Mouse (Mus musculus) cerebellum, adult 2 months (tissue): Measurements from ENCODE around the gene Fn3krp. TPM values are rescaled to one million over a fixed set of nuclear protein-coding genes. Genes with fewer than 3 reads are reported as not detected.

Experiments used
- DNase-seq, 2 experiments: peaks; one replicate each; pipeline ENCODE4 v3.0.0; 2021
- H3K27ac ChIP-seq: fragments of 200-500 bp; 2 replicates; pipeline ENCODE4 v1.5.1; 2012; ENCODE audit warnings: low read length, control low read depth, inconsistent platforms; ENCODE audit not compliant: insufficient read depth
- H3K27me3 ChIP-seq: fragments of 200-500 bp; 2 replicates; pipeline ENCODE4 v1.6.1; 2012; ENCODE audit warnings: inconsistent platforms, mild to moderate bottlenecking, low read length, moderate library complexity; ENCODE audit not compliant: control insufficient read depth, insufficient read depth
- H3K4me1 ChIP-seq: fragments of 200-500 bp; 2 replicates; pipeline ENCODE4 v1.6.1; 2011; ENCODE audit warnings: low read length; ENCODE audit not compliant: control insufficient read depth, insufficient read depth
- H3K4me3 ChIP-seq: fragments of 200-500 bp; replicated peaks from 2 replicates; pipeline ENCODE3; 2011; ENCODE audit warnings: mild to moderate bottlenecking, low read depth, low read length, control low read depth; ENCODE audit not compliant: insufficient read depth
- CTCF ChIP-seq: fragments of 200-500 bp; IDR thresholded peaks from 2 replicates; pipeline ENCODE4 v1.5.1; 2011; ENCODE audit warnings: low read depth, mild to moderate bottlenecking, control low read depth, low read length, moderate library complexity, borderline replicate concordance; ENCODE audit not compliant: insufficient read depth
- POLR2A ChIP-seq: fragments of 200-500 bp; IDR thresholded peaks from 2 replicates; pipeline ENCODE4 v1.6.1; 2011; ENCODE audit warnings: low read length, control low read depth, borderline replicate concordance; ENCODE audit not compliant: insufficient read depth
- WGBS: fragments of 180-500 bp; shearing (Covaris S2); methylation state at CpG from one replicate; pipeline ENCODE4 v1.1.7; 2018; 5-methylcytosine and 5-hydroxymethylcytosine counted together
- polyA plus RNA-seq: library from polyadenylated mRNA; depleted of rRNA; stranded (reverse); fragments of >200 nt; gene quantifications from 2 replicates; pipeline ENCODE4 v1.2.3, GENCODE M21; 2012

Fn3krp gene
- polyA plus RNA-seq, 1 experiment: 37.7 TPM

GRCm38 (mm10) chr11:121421553-121422173, 462 bp downstream of the Fn3krp start:
- peak overlapping the region; percentile 53; the same call in 1 of the 2 replicates for H3K27ac ChIP-seq
- under 1% methylated on average over 28 of the region's 28 CpGs for WGBS
- DNase-seq: no peak

GRCm38 (mm10) chr11:121433397-121433796, 12.2 kb downstream of the Fn3krp start:
- TF ChIP-seq CTCF (no peak), POLR2A (no peak)
- Histone ChIP-seq H3K27ac (0 out of 2 replicates have a peak overlapping the region, but pooled peaks have one; percentile 17), H3K4me3 (no peak overlapping the region), H3K4me1 (peaks cover 10% of the 10 kb centered on the region), H3K27me3 (no peaks in the 10 kb centered on the region)
- DNase-seq: no peak
- WGBS: 62% methylated on average over 4 of the region's 4 CpGs

More at GRCm38 (mm10) chr11:121421553-121422173, 462 bp downstream of the Fn3krp start:
- TF ChIP-seq CTCF: no peak
- no peak for TF ChIP-seq POLR2A
- Histone ChIP-seq H3K4me3 (peak overlapping the region; percentile 90), H3K27me3 (no peaks in the 10 kb centered on the region), H3K4me1 (no peaks in the 10 kb centered on the region; the same call in 1 of the 2 replicates)

- peak; percentile 94 for TF ChIP-seq POLR2A
- TF ChIP-seq CTCF: no peak
- WGBS: 3% methylated on average over 30 of the region's 30 CpGs
- peaks cover 10% of the 10 kb centered on the region for H3K4me1 ChIP-seq
Observed at GRCm38 (mm10) chr11:121434156-121435155, 13.3 kb downstream of the Fn3krp start, which contains the start of gene Fn3k. TSS of gene Fn3k (plus strand) at chr11:121434913.

GRCm38 (mm10) chr11:121437236-121437635, 16.0 kb downstream of the Fn3krp start:
- Histone ChIP-seq H3K4me3 (no peak overlapping the region), H3K27ac (no peak overlapping the region), H3K4me1 (peaks cover 14% of the 10 kb centered on the region), H3K27me3 (no peaks in the 10 kb centered on the region)
- TF ChIP-seq CTCF (no peak), POLR2A (no peak)
- 77% methylated on average over 5 of the region's 5 CpGs for WGBS
- DNase-seq: no peak

More at GRCm38 (mm10) chr11:121434156-121435155, 13.3 kb downstream of the Fn3krp start, which contains the start of gene Fn3k:
- Histone ChIP-seq H3K27ac (peak within 1 kb of the TSS; percentile 83), H3K4me3 (peak within 1 kb of the TSS; percentile 95), H3K27me3 (no peaks in the 10 kb centered on the region)
- peak; percentile 97 to 98 for DNase-seq

GRCm38 (mm10) chr11:121439686-121440292, 18.6 kb downstream of the Fn3krp start:
- WGBS: 49% methylated on average over 5 of the region's 5 CpGs

GRCm38 (mm10) chr11:121441653-121442052, 20.5 kb downstream of the Fn3krp start:
- WGBS: 79% methylated on average over 4 of the region's 4 CpGs
- Histone ChIP-seq H3K27me3 (no peaks in the 10 kb centered on the region), H3K27ac (no peak overlapping the region), H3K4me1 (peaks cover 11% of the 10 kb centered on the region), H3K4me3 (no peak overlapping the region)
- TF ChIP-seq POLR2A: no peak
- no peak for TF ChIP-seq CTCF
- no peak for DNase-seq

More at GRCm38 (mm10) chr11:121439686-121440292, 18.6 kb downstream of the Fn3krp start:
- no peak for DNase-seq
- no peaks in the 10 kb centered on the region for H3K27me3 ChIP-seq
- H3K4me1 ChIP-seq: peaks cover 11% of the 10 kb centered on the region
- H3K27ac ChIP-seq: no peak overlapping the region
- TF ChIP-seq CTCF (no peak), POLR2A (no peak)
- no peak overlapping the region for H3K4me3 ChIP-seq

GRCm38 (mm10) chr11:121442076-121442475, 20.9 kb downstream of the Fn3krp start:
- H3K4me1 ChIP-seq: peaks cover 8% of the 10 kb centered on the region
- DNase-seq: no peak
- H3K27me3 ChIP-seq: no peaks in the 10 kb centered on the region
- no peak overlapping the region for H3K27ac ChIP-seq
- WGBS: 8% methylated on average over 2 of the region's 2 CpGs
- no peak overlapping the region for H3K4me3 ChIP-seq
- TF ChIP-seq CTCF (no peak), POLR2A (no peak)
